24 mouse cellular contexts compared by ENCODE assay signal in the genomic region with DNA sequence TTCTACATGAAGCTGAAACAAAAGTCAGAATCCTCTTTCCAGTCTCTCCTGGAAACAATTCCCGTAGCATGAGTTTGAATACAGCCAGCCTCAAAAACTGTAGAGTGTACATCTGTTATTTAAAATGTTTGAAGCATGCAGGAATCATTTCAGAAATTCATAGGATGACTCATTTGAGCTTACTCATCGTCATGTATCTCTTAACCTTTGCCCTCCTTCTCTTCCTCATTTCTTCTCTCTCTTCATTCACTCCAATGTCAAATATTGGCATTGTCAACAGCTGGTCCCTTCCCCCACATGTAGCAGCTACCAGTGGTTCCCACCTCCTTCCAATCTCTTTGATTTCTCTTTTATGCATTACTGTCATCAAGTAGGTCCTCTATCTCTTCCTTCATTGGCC. TPM values are rescaled to one million over a fixed set of nuclear protein-coding genes. Genes with fewer than 3 reads are reported as not detected.
A peak's percentile ranks its signal among the peaks of the same experiment; 100 is the strongest.
DNase-seq lines count a peak whose midpoint lies in the region; TF ChIP-seq lines count a peak whose summit lies in the region.
"Had no signal": no experiment of that assay in that cellular context is flagged by ENCODE, and none has a peak within 500 bp of the region (broad histone marks: within the 10 kb centered on the region; RNA-seq: fewer than 3 reads in every experiment).

No protein-coding gene starts in this region.

- no peak for TF ChIP-seq CTCF in C2C12 (IDR thresholded peaks at IDR 0.05; ENCODE audit: control insufficient read depth, insufficient read depth, insufficient read length)
- no peak for TF ChIP-seq CTCF in bone marrow macrophage, adult 2 months (IDR thresholded peaks at IDR 0.05; ENCODE audit: low read depth, low read length)

- TF ChIP-seq POLR2A in bone marrow macrophage, adult 2 months (IDR thresholded peaks at IDR 0.05; ENCODE audit: borderline replicate concordance, low read depth, low read length) = no peak

- peaks cover 30% of the 10 kb centered on the region for H3K4me1 ChIP-seq in bone marrow macrophage, adult 2 months (ENCODE audit: control insufficient read depth, insufficient read depth, low read length)
- H3K4me1 ChIP-seq: forebrain, embryonic 10.5 days; forebrain, embryonic 13.5 days; heart, embryonic 12.5 days; heart, embryonic 15.5 days; hindbrain, embryonic 10.5 days; hindbrain, embryonic 13.5 days; intestine, embryonic 15.5 days had no signal

- no peak overlapping the region for H3K4me3 ChIP-seq in C2C12 (ENCODE audit: insufficient read depth, poor library complexity, severe bottlenecking)
- H3K4me3 ChIP-seq in bone marrow macrophage, adult 2 months (ENCODE audit: insufficient read depth, low read length) = no peak overlapping the region
- H3K4me3 ChIP-seq: forebrain, embryonic 10.5 days; forebrain, embryonic 13.5 days; heart, embryonic 12.5 days; heart, embryonic 15.5 days; hindbrain, embryonic 10.5 days; hindbrain, embryonic 13.5 days; intestine, embryonic 15.5 days had no signal

- H3ac ChIP-seq in C2C12 (ENCODE audit: control insufficient read depth, insufficient read length, low read depth) = no peak overlapping the region

- H3K27me3 ChIP-seq in C2C12 (ENCODE audit: control insufficient read depth, insufficient read depth, insufficient read length) = no peaks in the 10 kb centered on the region
- H3K27me3 ChIP-seq: CH12.LX; forebrain, embryonic 13.5 days; heart, embryonic 12.5 days; heart, embryonic 15.5 days; hindbrain, embryonic 13.5 days; intestine, embryonic 15.5 days had no signal

- peaks cover 2% of the 10 kb centered on the region for H3K79me3 ChIP-seq in C2C12 (ENCODE audit: low read depth)

- no peaks in the 10 kb centered on the region for H3K36me3 ChIP-seq in C2C12 (ENCODE audit: control insufficient read depth, insufficient read depth)
- H3K36me3 ChIP-seq: forebrain, embryonic 10.5 days; G1E; heart, embryonic 15.5 days; hindbrain, embryonic 10.5 days; hindbrain, embryonic 13.5 days; intestine, embryonic 15.5 days had no signal

- no peaks in the 10 kb centered on the region for H3K79me2 ChIP-seq in C2C12 (ENCODE audit: control insufficient read depth, insufficient read depth)

- DNase-seq in 3T3-L1 (ENCODE audit: low read depth, low spot score) = peak; percentile 62
- no peak for DNase-seq in thymus, postnatal 25 days
- no peak for DNase-seq in spleen, adult 18-20 months
- DNase-seq in yolk sac, embryonic 10.5 days (ENCODE audit: low spot score) = no peak
- DNase-seq: adrenal gland, adult 8-10 months; adrenal gland, postnatal 25 days; cerebellum, adult 18-20 months; cerebellum, adult 9-10 months; cerebellum, postnatal 14 days; gastrocnemius, postnatal 10 days; heart, adult 18-20 months; heart, postnatal 10 days; heart, postnatal 36 days had no signal

- H3K27ac ChIP-seq in bone marrow macrophage, adult 2 months (ENCODE audit: insufficient read depth, low read depth, low read length) = 0 out of 2 replicates have a peak overlapping the region, but pooled peaks have one; percentile 27
- H3K27ac ChIP-seq: forebrain, embryonic 10.5 days; forebrain, embryonic 13.5 days; heart, embryonic 15.5 days; hindbrain, embryonic 10.5 days; hindbrain, embryonic 13.5 days; intestine, embryonic 15.5 days had no signal

TF ChIP-seq in C2C12, 6 proteins besides CTCF, POLR2A, EP300 and RAD21:
- TF ChIP-seq FOSL1 (IDR thresholded peaks at IDR 0.05; ENCODE audit: insufficient read depth, low read length, poor library complexity, severe bottlenecking) (peak; percentile 75), MYOD1 (IDR thresholded peaks at IDR 0.05; ENCODE audit: control insufficient read depth, insufficient read length, low read depth) (peak; percentile 44), MYOG (IDR thresholded peaks at IDR 0.05; ENCODE audit: control insufficient read depth, extremely low read depth, insufficient read length) (no peak)
TF ChIP-seq in C2C12: peak in this region for 2.

RNA-seq across cellular contexts. Expression of a gene that starts 59.7 kb away (rescaled TPM):
- 27.6 TPM for polyA plus RNA-seq in C2C12 (2012; fragmentation: generic; extraction: Trizol)
- 33.0 and 37.0 TPM in 2 replicates for polyA plus RNA-seq in bone marrow macrophage, adult 2 months (2012; ENCODE audit: insufficient read depth, insufficient read length, missing spikeins)
- polyA plus RNA-seq: G1E had no signal
